ENCODE assay signal across 8 mouse cellular contexts in genomic region chr19:11964266-11964665, GRCm38 (mm10). TPM values are rescaled to one million over a fixed set of nuclear protein-coding genes. Genes with fewer than 3 reads are reported as not detected.
DNase-seq lines count a peak whose midpoint lies in the region; ATAC-seq lines count a peak whose summit lies in the region.

No protein-coding gene starts in this region.

- peak overlapping the region; percentile 62; the same call in 1 of the 2 replicates for H3K4me3 ChIP-seq in kidney, embryonic 16.5 days (ENCODE audit: low read length)
- H3K4me3 ChIP-seq in embryonic facial prominence, embryonic 10.5 days = peak overlapping the region; percentile 89
- H3K4me3 ChIP-seq in intestine, embryonic 16.5 days (ENCODE audit: low read length) = no peak overlapping the region
- H3K4me3 ChIP-seq in neural tube, embryonic 15.5 days (replicated peaks) = peak overlapping the region; percentile 84

- no peak overlapping the region for H3K27ac ChIP-seq in kidney, embryonic 16.5 days (ENCODE audit: low read length)
- peak overlapping the region; percentile 84; the same call in 1 of the 2 replicates for H3K27ac ChIP-seq in embryonic facial prominence, embryonic 10.5 days (replicated peaks)
- no peak overlapping the region for H3K27ac ChIP-seq in intestine, embryonic 16.5 days (ENCODE audit: low read length)
- peak overlapping the region; percentile 91; the same call in 1 of the 2 replicates for H3K27ac ChIP-seq in neural tube, embryonic 15.5 days (replicated peaks)

- intact Hi-C loops in left cerebral cortex, postnatal 36 days (cut with DNase I) = loop anchor here (2.0 kb wide), 1 partner anchor 51 kb away; the partner anchor contains the start of gene Patl1

- peak overlapping the region; percentile 67; the same call in 1 of the 2 replicates for H3K4me2 ChIP-seq in kidney, embryonic 16.5 days (replicated peaks; ENCODE audit: low read depth, low read length)
- H3K4me2 ChIP-seq in intestine, embryonic 16.5 days (ENCODE audit: low read depth, low read length) = peak overlapping the region; percentile 53; the same call in 1 of the 2 replicates
- H3K4me2 ChIP-seq in neural tube, embryonic 15.5 days = peak overlapping the region; percentile 65

- no peaks in the 10 kb centered on the region for H3K27me3 ChIP-seq in kidney, embryonic 16.5 days (ENCODE audit: insufficient read depth, low read length)
- no peaks in the 10 kb centered on the region for H3K27me3 ChIP-seq in embryonic facial prominence, embryonic 10.5 days (replicated peaks; ENCODE audit: low read depth, poor library complexity, severe bottlenecking)
- no peaks in the 10 kb centered on the region for H3K27me3 ChIP-seq in intestine, embryonic 16.5 days (replicated peaks; ENCODE audit: control insufficient read depth, insufficient read depth, low read length)
- H3K27me3 ChIP-seq in neural tube, embryonic 15.5 days (replicated peaks) = no peaks in the 10 kb centered on the region

- no peaks in the 10 kb centered on the region for H3K36me3 ChIP-seq in kidney, embryonic 16.5 days (ENCODE audit: insufficient read depth, low read length)
- no peaks in the 10 kb centered on the region; the same call in 1 of the 2 replicates for H3K36me3 ChIP-seq in embryonic facial prominence, embryonic 10.5 days (replicated peaks)
- no peaks in the 10 kb centered on the region for H3K36me3 ChIP-seq in intestine, embryonic 16.5 days (ENCODE audit: control insufficient read depth, insufficient read depth, low read length)
- 0 out of 2 replicates have a peak, but pooled peaks cover 3% of the 10 kb centered on the region for H3K36me3 ChIP-seq in neural tube, embryonic 15.5 days

- ATAC-seq in kidney, embryonic 16.5 days (ENCODE audit: low FRiP score, low TSS enrichment) = no peak
- no peak for ATAC-seq in intestine, embryonic 16.5 days
- no peak for ATAC-seq in neural tube, embryonic 15.5 days (ENCODE audit: low FRiP score)

- DNase-seq in kidney, postnatal 10 days = no peak
- no peak for DNase-seq in embryonic facial prominence, embryonic 10.5 days (ENCODE audit: low spot score)
- DNase-seq in left cerebral cortex, postnatal 36 days (ENCODE audit: low spot score in 2 of 2) = no peak
- DNase-seq in gastrocnemius, postnatal 4 days (ENCODE audit: low spot score in 2 of 2) = no peak
- no peak for DNase-seq in spleen, postnatal 14 days (ENCODE audit: low spot score in 2 of 2)

- peaks cover 12% of the 10 kb centered on the region for H3K4me1 ChIP-seq in kidney, embryonic 16.5 days (ENCODE audit: insufficient read depth, low read length)
- peaks cover 13% of the 10 kb centered on the region for H3K4me1 ChIP-seq in embryonic facial prominence, embryonic 10.5 days
- peaks cover 11% of the 10 kb centered on the region for H3K4me1 ChIP-seq in intestine, embryonic 16.5 days (ENCODE audit: control insufficient read depth, insufficient read depth, low read length)
- H3K4me1 ChIP-seq in neural tube, embryonic 15.5 days = peaks cover 30% of the 10 kb centered on the region

- 100% methylated on average over 1 of the region's 1 CpGs for WGBS in kidney, embryonic 16.5 days
- 98% methylated on average over 1 of the region's 1 CpGs for WGBS in embryonic facial prominence, embryonic 10.5 days
- 98% methylated on average over 1 of the region's 1 CpGs for WGBS in intestine, embryonic 16.5 days
- 97% methylated on average over 1 of the region's 1 CpGs for WGBS in neural tube, embryonic 15.5 days

- H3K9ac ChIP-seq in kidney, embryonic 16.5 days (replicated peaks; ENCODE audit: low read length) = no peak overlapping the region
- no peak overlapping the region for H3K9ac ChIP-seq in intestine, embryonic 16.5 days (ENCODE audit: low read depth, low read length)
- H3K9ac ChIP-seq in neural tube, embryonic 15.5 days (replicated peaks) = no peak overlapping the region

- H3K9me3 ChIP-seq in kidney, embryonic 16.5 days (ENCODE audit: low read length) = peaks cover 4% of the 10 kb centered on the region; the same call in 1 of the 2 replicates
- no peaks in the 10 kb centered on the region for H3K9me3 ChIP-seq in embryonic facial prominence, embryonic 10.5 days
- no peaks in the 10 kb centered on the region for H3K9me3 ChIP-seq in intestine, embryonic 16.5 days (ENCODE audit: control insufficient read depth, low read length)
- no peaks in the 10 kb centered on the region for H3K9me3 ChIP-seq in neural tube, embryonic 15.5 days (replicated peaks)

RNA-seq across cellular contexts. Expression of gene Osbp, which starts 1.5 kb away (rescaled TPM):
- polyA plus RNA-seq in kidney, embryonic 16.5 days (2015; fragmentation: Nextera tagmentation; extraction: Ambion mirVana) = 4.1 and 4.2 TPM in 2 replicates
- polyA plus RNA-seq in embryonic facial prominence, embryonic 10.5 days (2016; fragmentation: Nextera tagmentation; extraction: Ambion mirVana) = 2.8 and 3.5 TPM in 2 replicates
- polyA plus RNA-seq in intestine, embryonic 16.5 days (2015; fragmentation: Nextera tagmentation; extraction: Ambion mirVana) = 3.3 and 3.8 TPM in 2 replicates
- 3.4 and 3.8 TPM in 2 replicates for polyA plus RNA-seq in neural tube, embryonic 15.5 days (2015; fragmentation: Nextera tagmentation; extraction: Ambion mirVana)
- 10 to 100 TPM; 55.5 to 59.1 TPM for total RNA-seq in left cerebral cortex, postnatal 36 days (2021)
- total RNA-seq in gastrocnemius, postnatal 4 days (2021) = 10 to 100 TPM; 80.6 to 85.0 TPM

RNA-seq across cellular contexts. Expression of gene Patl1, which starts 52.1 kb away (rescaled TPM):
- 20.0 and 22.5 TPM in 2 replicates for polyA plus RNA-seq in kidney, embryonic 16.5 days (2015; fragmentation: Nextera tagmentation; extraction: Ambion mirVana)
- polyA plus RNA-seq in embryonic facial prominence, embryonic 10.5 days (2016; fragmentation: Nextera tagmentation; extraction: Ambion mirVana) = 23.4 and 23.6 TPM in 2 replicates
- 17.3 and 18.8 TPM in 2 replicates for polyA plus RNA-seq in intestine, embryonic 16.5 days (2015; fragmentation: Nextera tagmentation; extraction: Ambion mirVana)
- polyA plus RNA-seq in neural tube, embryonic 15.5 days (2015; fragmentation: Nextera tagmentation; extraction: Ambion mirVana) = 13.3 and 15.2 TPM in 2 replicates
- 10 to 100 TPM; 18.5 to 19.6 TPM for total RNA-seq in left cerebral cortex, postnatal 36 days (2021)
- total RNA-seq in gastrocnemius, postnatal 4 days (2021) = 10 to 100 TPM; 29.6 to 32.7 TPM

Comparison
In these comparisons a context has a peak if more than half of its experiments do, and no peak if none do; other contexts are left out.
1. H3K27ac ChIP-seq: peak in embryonic facial prominence, embryonic 10.5 days (single experiment) and neural tube, embryonic 15.5 days (single experiment); none in kidney, embryonic 16.5 days (single experiment) and intestine, embryonic 16.5 days (single experiment).
2. Peak in every context shown above with its lines, with median percentiles within 50 percentile points of each other: H3K4me2 ChIP-seq.